ENCODE assay signal across 8 mouse cellular contexts in the genomic region with DNA sequence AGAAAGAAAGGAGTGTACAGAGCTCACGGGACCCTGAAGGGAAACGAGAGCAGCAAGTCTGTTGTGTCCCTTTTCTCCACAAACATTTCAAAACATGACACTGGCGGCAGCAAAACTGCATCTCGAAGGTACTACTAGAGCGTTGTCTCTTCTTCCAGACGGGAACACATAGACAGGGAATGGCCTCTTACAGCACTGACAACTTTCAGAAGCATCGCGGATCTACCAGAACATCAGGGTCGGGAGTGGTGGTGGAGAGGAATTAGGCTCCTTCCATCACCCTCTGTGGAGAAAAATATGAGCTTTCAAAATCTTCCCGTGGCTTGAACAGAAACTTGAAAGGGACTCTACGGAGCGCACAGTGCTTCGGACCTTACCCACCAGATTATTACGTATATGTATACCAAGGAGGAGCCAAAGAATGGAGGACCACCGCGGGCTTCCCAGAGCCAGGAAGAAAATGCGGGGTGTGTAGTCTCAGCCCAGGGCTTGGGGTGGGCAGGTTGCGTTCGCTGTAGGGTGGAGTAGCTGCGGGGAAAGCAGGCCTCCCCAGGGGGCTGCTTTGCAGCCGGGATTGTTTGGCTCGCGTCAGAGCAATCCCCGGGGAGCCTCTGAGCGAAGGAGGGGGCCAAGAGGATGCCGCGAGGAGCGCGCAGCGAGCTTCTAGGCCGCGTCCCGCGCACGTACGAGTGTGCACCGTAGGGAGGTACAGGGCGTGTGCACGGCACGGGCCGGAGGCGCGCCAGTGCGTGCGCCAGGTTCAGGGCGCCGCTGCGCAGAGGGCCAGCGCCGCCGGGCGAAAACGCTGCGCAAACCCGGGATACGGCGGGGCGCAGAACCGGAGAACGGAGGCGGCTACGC. TPM values are rescaled to one million over a fixed set of nuclear protein-coding genes. Genes with fewer than 3 reads are reported as not detected.
DNase-seq lines count a peak whose midpoint lies in the region; ATAC-seq and TF ChIP-seq lines count a peak whose summit lies in the region.

A gene (plus strand): TSS at position 799 of the 861 bp plus-strand sequence.

- H3K36me3 ChIP-seq in forebrain, postnatal 0 days (ENCODE audit: insufficient read depth): no peaks in the 10 kb centered on the region
- H3K36me3 ChIP-seq in lung, embryonic 16.5 days (ENCODE audit: control insufficient read depth, insufficient read depth, low read length): no peaks in the 10 kb centered on the region

- peak within 1 kb of the TSS; percentile 93 for H3K4me3 ChIP-seq in forebrain, postnatal 0 days (ENCODE audit: low read depth, low read length)
- H3K4me3 ChIP-seq in lung, embryonic 16.5 days (ENCODE audit: low read length): peak within 1 kb of the TSS; percentile 85

- no peak for TF ChIP-seq CTCF in brain, embryonic 14.5 days (IDR thresholded peaks at IDR 0.05; ENCODE audit: borderline replicate concordance, extremely low read depth, insufficient read depth, insufficient read length)
- peak; percentile 16; the same call in 1 of the 2 replicates for TF ChIP-seq CTCF in forebrain, postnatal 0 days (IDR thresholded peaks at IDR 0.05; ENCODE audit: low read depth)

- peak; percentile 92 for ATAC-seq in forebrain, postnatal 0 days
- ATAC-seq in lung, embryonic 16.5 days (ENCODE audit: low read depth): peak; percentile 87

- peak within 1 kb of the TSS; percentile 93 for H3K9ac ChIP-seq in forebrain, postnatal 0 days
- H3K9ac ChIP-seq in lung, embryonic 16.5 days (ENCODE audit: low read length): peak within 1 kb of the TSS; percentile 95

- no peaks in the 10 kb centered on the region for H3K9me3 ChIP-seq in forebrain, postnatal 0 days (ENCODE audit: low read length)
- H3K9me3 ChIP-seq in lung, embryonic 16.5 days (ENCODE audit: control insufficient read depth, low read length): no peaks in the 10 kb centered on the region

- under 1% methylated on average over 61 of the region's 62 CpGs for WGBS in forebrain, postnatal 0 days
- WGBS in lung, embryonic 16.5 days: under 1% methylated on average over 62 of the region's 62 CpGs

- peak within 1 kb of the TSS; percentile 72 for H3K4me2 ChIP-seq in forebrain, postnatal 0 days (ENCODE audit: low read depth)
- peak within 1 kb of the TSS; percentile 99 for H3K4me2 ChIP-seq in lung, embryonic 16.5 days (ENCODE audit: low read depth, low read length)

- TF ChIP-seq POLR2A in brain, embryonic 14.5 days (IDR thresholded peaks at IDR 0.05; ENCODE audit: borderline replicate concordance, extremely low read depth, insufficient read depth, insufficient read length, poor library complexity, severe bottlenecking): no peak

- intact Hi-C loops in heart, postnatal 36 days (cut with DNase I): loop anchor here (2.0 to 5.0 kb wide), 3 partner anchors 53 to 266 kb away; a partner anchor contains a TSS

- peak within 1 kb of the TSS; percentile 99 for H3K27ac ChIP-seq in forebrain, postnatal 0 days (ENCODE audit: low read depth, low read length)
- H3K27ac ChIP-seq in lung, embryonic 16.5 days (ENCODE audit: low read length): peak within 1 kb of the TSS; percentile 95

- DNase-seq in ES-CJ7 (ENCODE audit: low read depth, low spot score): peak; percentile 89
- peak; percentile 96 for DNase-seq in brain, embryonic 14.5 days (ENCODE audit: low read depth)
- DNase-seq in forebrain, postnatal 0 days: peak; percentile 96
- no peak for DNase-seq in heart, postnatal 36 days
- DNase-seq in layer of hippocampus, postnatal 10 days (ENCODE audit: low spot score in 2 of 2): no peak
- DNase-seq in retina, embryonic 14.5 days (ENCODE audit: low spot score): peak; percentile 81
- DNase-seq in thymus, postnatal 4 days: peak; percentile 87

- no peaks in the 10 kb centered on the region for H3K27me3 ChIP-seq in forebrain, postnatal 0 days (ENCODE audit: insufficient read depth, low read length)
- peaks cover 2% of the 10 kb centered on the region; the same call in 1 of the 2 replicates for H3K27me3 ChIP-seq in lung, embryonic 16.5 days (ENCODE audit: control insufficient read depth, insufficient read depth, low read depth, low read length)

- H3K4me1 ChIP-seq in forebrain, postnatal 0 days (ENCODE audit: insufficient read depth): peaks cover 17% of the 10 kb centered on the region
- peaks cover 22% of the 10 kb centered on the region for H3K4me1 ChIP-seq in lung, embryonic 16.5 days (replicated peaks; ENCODE audit: control insufficient read depth, insufficient read depth, low read length)

RNA-seq across cellular contexts. Expression of the gene that starts here (rescaled TPM):
- 54.3 and 82.0 TPM in 2 replicates for polyA plus RNA-seq in brain, embryonic 14.5 days (2012; rRNA removed)
- 56.9 and 71.6 TPM in 2 replicates for total RNA-seq in forebrain, postnatal 0 days (2014; rRNA removed)
- polyA plus RNA-seq in forebrain, postnatal 0 days (2015; fragmentation: Nextera tagmentation; extraction: Ambion mirVana): 13.1 and 19.9 TPM in 2 replicates
- total RNA-seq in heart, postnatal 36 days (2021): 10 to 100 TPM; 28.1 to 34.1 TPM
- 10 to 100 TPM; 70.1 to 70.4 TPM for total RNA-seq in layer of hippocampus, postnatal 10 days (2021)
- polyA plus RNA-seq in lung, embryonic 16.5 days (2015; fragmentation: Nextera tagmentation; extraction: Ambion mirVana): 8.6 and 9.3 TPM in 2 replicates

Comparison
In these comparisons a context has a peak if more than half of its experiments do, and no peak if none do; other contexts are left out.
1. DNase-seq: peak in ES-CJ7 (single experiment), brain, embryonic 14.5 days (single experiment), forebrain, postnatal 0 days (single experiment), retina, embryonic 14.5 days (single experiment) and thymus, postnatal 4 days (single experiment); none in heart, postnatal 36 days (0 of 2) and layer of hippocampus, postnatal 10 days (0 of 2).